Mouse (Mus musculus) forebrain, embryonic 13.5 days (tissue): ENCODE results near the gene Scamp1. TPM values are rescaled to one million over a fixed set of nuclear protein-coding genes. Genes with fewer than 3 reads are reported as not detected.
"Not testable (repeated sequence)": the region's sequence is repeated elsewhere in the genome, so short reads cannot be mapped to it uniquely, and the experiment has no call there.

Source experiments
- ATAC-seq: fragments of 200-750 bp; cut with Nextera tagmentation; 2 replicates; pipeline ENCODE4 v1.8.0; 2017
- H3K27ac ChIP-seq: fragments of 300-500 bp; sonication (generic); 2 replicates; pipeline ENCODE4 v1.5.1; 2015; ENCODE audit warnings: inconsistent platforms, mild to moderate bottlenecking, moderate library complexity
- H3K27me3 ChIP-seq: fragments of 300-500 bp; sonication (generic); 2 replicates; pipeline ENCODE4 v1.6.1; 2015; ENCODE audit warnings: mild to moderate bottlenecking, inconsistent platforms
- H3K36me3 ChIP-seq: fragments of 300-500 bp; sonication (generic); 2 replicates; pipeline ENCODE4 v1.6.1; 2015; ENCODE audit warnings: mild to moderate bottlenecking, inconsistent platforms; ENCODE audit not compliant: poor library complexity, severe bottlenecking
- H3K4me1 ChIP-seq: fragments of 300-500 bp; sonication (generic); 2 replicates; pipeline ENCODE4 v1.6.1; 2015; ENCODE audit warnings: inconsistent platforms
- H3K4me2 ChIP-seq: fragments of 300-500 bp; sonication (generic); 2 replicates; pipeline ENCODE4 v1.6.1; 2015; ENCODE audit warnings: inconsistent platforms, mild to moderate bottlenecking, moderate library complexity
- H3K4me3 ChIP-seq: fragments of 300-500 bp; sonication (generic); 2 replicates; pipeline ENCODE4 v1.5.1; 2015; ENCODE audit warnings: mild to moderate bottlenecking, inconsistent platforms
- H3K9ac ChIP-seq: fragments of 300-500 bp; sonication (generic); 2 replicates; pipeline ENCODE4 v1.6.1; 2015; ENCODE audit warnings: mild to moderate bottlenecking, inconsistent platforms
- H3K9me3 ChIP-seq: fragments of 300-500 bp; sonication (generic); replicated peaks from 2 replicates; pipeline ENCODE4 v1.6.1; 2016; ENCODE audit warnings: inconsistent platforms
- WGBS: fragments of 180-500 bp; shearing (Covaris S2); methylation state at CpG from one replicate; pipeline ENCODE4 v1.1.7; 2015; 5-methylcytosine and 5-hydroxymethylcytosine counted together
- polyA plus RNA-seq: library from polyadenylated mRNA; unstranded; fragments of >200 nt; fragmentation: Nextera tagmentation; extraction: Ambion mirVana; gene quantifications from 2 replicates; pipeline ENCODE4 v1.2.1, GENCODE M21; 2015

Gene Scamp1
- 65.2 and 75.6 TPM in 2 replicates for polyA plus RNA-seq

DNA sequence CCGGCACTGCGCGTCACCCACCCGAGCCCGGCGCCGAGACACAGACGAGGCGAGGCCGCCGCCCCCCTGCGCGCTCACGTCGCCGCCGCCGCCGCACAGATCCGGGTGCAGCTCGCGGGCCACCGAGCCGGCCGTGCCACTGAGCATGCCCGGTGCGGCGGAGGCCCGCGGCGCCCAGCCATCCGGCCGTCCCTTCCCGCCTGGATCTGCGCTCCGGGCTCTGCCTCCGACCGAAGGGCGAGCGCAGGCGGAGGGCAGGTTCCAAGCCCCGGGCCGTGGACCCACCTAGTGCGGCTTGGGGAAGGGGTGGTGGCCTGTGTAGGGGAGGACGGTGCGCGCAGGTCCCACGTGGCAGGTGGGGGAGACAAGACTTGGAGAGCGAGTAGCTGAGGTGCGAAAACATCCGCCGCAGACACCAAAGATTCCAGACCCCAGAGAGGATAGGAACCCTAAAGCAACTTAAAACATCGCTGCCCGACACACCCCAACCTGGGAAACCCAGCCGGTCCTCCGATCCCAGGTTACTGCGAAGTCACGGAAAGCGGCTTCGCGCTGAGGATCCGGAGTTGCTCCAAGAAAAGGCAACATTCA, at the start of gene Scamp1:
Gene Scamp1, minus strand, starts transcription at position 577 of the 591 bp plus-strand sequence.
- under 1% methylated on average over 56 of the region's 62 CpGs for WGBS
- Histone ChIP-seq H3K9ac (peak within 1 kb of the TSS; percentile 90), H3K4me1 (peaks cover 9% of the 10 kb centered on the region), H3K4me2 (peak within 1 kb of the TSS; percentile 83), H3K36me3 (no peaks in the 10 kb centered on the region), H3K27ac (peak within 1 kb of the TSS; percentile 82), H3K4me3 (peak within 1 kb of the TSS; percentile 93), H3K9me3 (no peaks in the 10 kb centered on the region), H3K27me3 (no peaks in the 10 kb centered on the region)
- ATAC-seq = peak; percentile 98

DNA sequence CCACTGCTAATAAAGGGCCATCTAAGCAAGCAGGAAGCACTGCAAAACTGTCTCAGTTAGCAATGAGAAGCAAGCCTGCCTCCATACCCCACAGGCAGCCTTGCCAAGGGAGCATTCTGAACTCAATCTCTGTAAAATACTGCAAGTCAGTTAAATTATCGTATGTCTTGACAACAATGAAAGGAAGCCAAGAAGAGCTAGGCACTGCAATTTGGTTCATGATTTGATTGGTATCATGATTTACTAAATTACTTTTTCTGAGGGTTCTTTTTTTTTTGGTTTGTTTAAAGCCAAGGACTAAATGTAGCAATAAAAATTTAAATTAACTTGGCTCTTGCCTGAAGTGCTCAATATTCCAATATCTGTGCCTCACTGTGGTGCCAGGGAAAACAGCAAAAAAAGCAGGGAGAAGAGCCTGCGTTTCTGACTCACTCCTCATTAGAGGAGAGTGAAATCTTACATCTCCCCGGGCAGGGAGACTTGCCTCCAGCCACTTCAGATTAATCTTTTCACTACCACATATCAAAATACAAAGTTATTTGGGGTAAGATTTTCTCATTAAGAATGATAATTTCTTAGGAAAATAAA, 44.8 kb upstream of the Scamp1 start:
- Histone ChIP-seq H3K9me3 (no peaks in the 10 kb centered on the region), H3K4me2 (no peak overlapping the region), H3K4me1 (peaks cover 4% of the 10 kb centered on the region; the same call in 1 of the 2 replicates), H3K36me3 (no peaks in the 10 kb centered on the region), H3K4me3 (no peak overlapping the region), H3K9ac (no peak overlapping the region), H3K27ac (no peak overlapping the region), H3K27me3 (no peaks in the 10 kb centered on the region)
- 65% methylated on average over 3 of the region's 3 CpGs for WGBS
- ATAC-seq = no peak; the same call in 1 of the 2 replicates

DNA sequence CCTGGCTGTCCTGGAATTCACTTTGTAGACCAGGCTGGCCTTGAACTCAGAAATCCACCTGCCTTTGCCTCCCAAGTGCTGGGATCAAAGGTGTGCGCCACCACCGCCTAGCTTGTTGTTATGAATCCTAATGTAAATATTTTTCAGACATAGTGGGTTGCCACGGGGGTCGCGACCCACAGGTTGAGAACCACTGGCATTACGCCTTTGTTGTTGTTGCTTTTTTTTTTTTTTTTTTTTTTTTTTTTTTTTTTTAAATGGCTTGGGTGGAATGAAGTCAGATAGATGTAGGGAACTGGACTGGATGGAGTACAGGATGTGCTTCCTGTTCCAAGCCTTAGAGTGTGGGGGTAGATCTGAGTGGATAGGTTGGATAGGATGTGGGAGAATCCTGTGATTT, 43.3 kb upstream of the Scamp1 start:
- ATAC-seq, H3K27me3 ChIP-seq, H3K4me1 ChIP-seq, H3K27ac ChIP-seq, H3K4me3 ChIP-seq, H3K4me2 ChIP-seq, H3K9me3 ChIP-seq, H3K9ac ChIP-seq, H3K36me3 ChIP-seq: not testable (repeated sequence)
- 95% methylated on average over 6 of the region's 6 CpGs for WGBS

DNA sequence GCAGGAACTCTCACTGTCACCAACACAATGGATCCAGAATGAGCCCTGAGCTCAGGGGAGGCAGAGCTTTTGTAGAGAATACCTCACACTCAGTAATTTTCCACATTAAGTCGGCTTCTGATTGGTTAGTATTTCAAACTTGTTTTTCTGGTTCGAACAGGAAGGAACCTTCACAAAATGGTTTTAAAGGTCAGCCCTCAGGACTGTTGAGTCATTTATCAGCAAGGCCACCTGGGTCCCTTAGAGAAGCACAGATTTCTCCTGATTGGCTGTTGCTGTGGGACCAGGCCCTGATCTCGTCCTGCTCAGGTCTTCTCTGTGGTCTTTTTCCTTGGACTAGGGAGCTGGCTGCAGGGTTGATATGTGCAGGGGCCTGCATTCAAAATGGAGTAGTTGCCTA, 42.4 kb upstream of the Scamp1 start:
- Histone ChIP-seq H3K9ac (no peak overlapping the region), H3K27me3 (no peaks in the 10 kb centered on the region), H3K36me3 (no peaks in the 10 kb centered on the region), H3K4me1 (peaks cover 4% of the 10 kb centered on the region; the same call in 1 of the 2 replicates), H3K9me3 (peaks cover 10% of the 10 kb centered on the region; the same call in 1 of the 2 replicates), H3K27ac (no peak overlapping the region), H3K4me2 (no peak overlapping the region), H3K4me3 (no peak overlapping the region)
- WGBS = 70% methylated on average over 3 of the region's 3 CpGs
- no peak for ATAC-seq

DNA sequence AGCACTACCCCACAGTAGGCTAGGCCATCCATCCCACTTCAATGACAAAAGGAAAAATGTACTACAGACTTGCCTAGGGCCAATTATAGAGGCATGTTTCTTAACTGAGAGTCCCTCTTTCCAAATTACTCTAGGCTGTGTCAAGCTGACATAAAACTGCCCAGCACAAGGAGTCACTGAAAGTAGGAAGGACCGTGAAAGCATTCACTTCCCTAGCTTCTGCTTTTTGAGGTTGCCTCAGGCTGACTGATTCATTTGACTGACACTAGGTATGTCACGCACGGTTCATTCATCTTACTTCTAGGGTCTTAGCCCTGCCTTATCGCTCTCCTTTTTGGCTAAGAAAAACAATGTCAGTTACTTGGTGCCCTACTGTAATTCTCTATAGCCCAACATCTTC, 36.8 kb upstream of the Scamp1 start:
- peaks cover 9% of the 10 kb centered on the region for H3K4me1 ChIP-seq
- peaks cover 3% of the 10 kb centered on the region; the same call in 1 of the 2 replicates for H3K27me3 ChIP-seq
- H3K27ac ChIP-seq = no peak overlapping the region
- H3K4me2 ChIP-seq = no peak overlapping the region
- H3K36me3 ChIP-seq = no peaks in the 10 kb centered on the region
- ATAC-seq = no peak
- no peak overlapping the region for H3K9ac ChIP-seq
- no peak overlapping the region for H3K4me3 ChIP-seq
- H3K9me3 ChIP-seq = peaks cover 10% of the 10 kb centered on the region; the same call in 1 of the 2 replicates
- WGBS = 98% methylated on average over 4 of the region's 4 CpGs

DNA sequence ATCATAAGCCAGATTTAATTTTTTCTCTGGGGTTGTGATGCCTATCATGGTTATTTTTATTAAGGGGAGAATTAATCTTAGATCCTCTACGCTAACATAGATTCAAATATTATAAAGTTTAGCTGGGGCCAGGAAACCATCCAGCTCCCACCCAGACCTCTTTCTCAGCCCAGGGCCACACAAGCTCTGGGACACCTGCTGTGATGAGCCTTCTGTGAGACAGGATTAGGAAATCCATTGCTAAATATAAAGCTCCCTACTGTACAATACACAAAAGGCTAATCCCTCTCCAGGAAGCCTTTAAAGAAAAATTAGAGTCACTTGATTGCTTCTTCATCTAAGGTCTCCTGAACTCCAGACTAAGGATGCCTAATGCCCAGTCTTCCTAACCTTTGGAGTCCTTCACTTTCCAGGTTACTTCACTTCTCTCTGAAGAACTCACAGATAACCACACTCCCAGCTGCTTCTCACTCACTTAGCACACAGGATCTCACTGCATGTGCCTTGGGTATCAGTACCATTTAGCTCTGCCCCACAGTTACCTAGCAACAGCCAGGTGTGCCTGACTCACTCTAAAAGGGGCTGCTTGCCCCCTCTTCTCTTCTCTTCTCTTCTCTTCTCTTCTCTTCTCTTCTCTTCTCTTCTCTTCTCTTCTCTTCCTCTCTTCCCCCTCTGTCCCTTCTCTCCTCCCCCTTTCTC, 35.6 kb upstream of the Scamp1 start:
- no peak overlapping the region for H3K4me2 ChIP-seq
- peaks cover 10% of the 10 kb centered on the region; the same call in 1 of the 2 replicates for H3K9me3 ChIP-seq
- H3K9ac ChIP-seq = no peak overlapping the region
- peaks cover 21% of the 10 kb centered on the region for H3K4me1 ChIP-seq
- H3K27ac ChIP-seq = no peak overlapping the region
- peaks cover 3% of the 10 kb centered on the region; the same call in 1 of the 2 replicates for H3K27me3 ChIP-seq
- H3K36me3 ChIP-seq = no peaks in the 10 kb centered on the region
- ATAC-seq = no peak
- 62% methylated on average over 1 of the region's 1 CpGs for WGBS
- H3K4me3 ChIP-seq = no peak overlapping the region

DNA sequence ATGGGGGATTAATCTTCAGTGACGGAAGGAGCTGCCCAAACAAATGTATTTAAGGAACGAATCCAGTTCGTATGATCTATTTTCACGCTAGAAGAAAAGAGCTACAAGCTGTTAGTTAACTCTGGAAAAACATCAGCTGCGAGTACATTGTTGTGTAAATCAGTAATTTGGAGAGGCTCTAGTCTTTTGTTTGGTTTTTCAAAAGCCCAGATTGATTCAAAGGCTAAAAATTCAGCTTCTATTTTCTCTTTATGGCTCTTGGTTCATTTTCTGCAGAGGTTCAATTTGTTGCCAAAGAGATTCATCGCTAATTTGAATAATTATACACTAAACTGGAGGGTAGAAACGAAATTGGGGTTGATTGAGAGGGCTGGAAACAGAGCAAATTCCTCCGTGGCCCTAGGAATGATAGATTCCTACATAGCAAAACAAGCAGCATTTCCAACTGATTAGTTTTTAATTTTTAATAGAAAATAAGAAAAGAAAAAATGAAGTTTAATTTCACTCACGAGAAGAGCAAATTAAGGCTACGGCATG, 31.4 kb upstream of the Scamp1 start:
- no peak overlapping the region for H3K4me2 ChIP-seq
- peak; percentile 70 for ATAC-seq
- 17% methylated on average over 10 of the region's 10 CpGs for WGBS
- H3K4me3 ChIP-seq = no peak overlapping the region
- H3K9me3 ChIP-seq = no peaks in the 10 kb centered on the region
- H3K4me1 ChIP-seq = peaks cover 24% of the 10 kb centered on the region
- H3K9ac ChIP-seq = no peak overlapping the region
- no peaks in the 10 kb centered on the region for H3K36me3 ChIP-seq
- H3K27me3 ChIP-seq = peaks cover 3% of the 10 kb centered on the region; the same call in 1 of the 2 replicates
- peak overlapping the region; percentile 16; the same call in 1 of the 2 replicates for H3K27ac ChIP-seq

DNA sequence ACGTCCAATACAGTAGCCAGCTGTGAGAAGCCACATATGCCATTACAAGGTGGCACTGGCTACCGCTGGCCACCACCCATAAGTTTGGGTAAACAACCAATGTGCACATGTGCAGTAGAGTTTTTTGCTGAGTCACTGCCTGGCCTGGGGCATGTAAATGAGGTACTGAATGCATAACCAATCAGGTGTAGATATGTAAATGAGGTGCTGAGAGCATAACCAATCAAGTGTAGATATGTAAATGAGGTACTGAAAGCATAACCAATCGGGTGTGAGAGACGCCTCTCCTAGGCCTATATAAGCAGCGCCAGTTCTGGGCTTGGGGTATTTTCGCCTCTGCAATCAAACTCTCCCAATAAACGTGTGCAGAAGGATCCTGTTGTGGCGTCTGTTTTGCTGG, 27.2 kb upstream of the Scamp1 start:
- not testable (repeated sequence) for H3K27ac ChIP-seq

DNA sequence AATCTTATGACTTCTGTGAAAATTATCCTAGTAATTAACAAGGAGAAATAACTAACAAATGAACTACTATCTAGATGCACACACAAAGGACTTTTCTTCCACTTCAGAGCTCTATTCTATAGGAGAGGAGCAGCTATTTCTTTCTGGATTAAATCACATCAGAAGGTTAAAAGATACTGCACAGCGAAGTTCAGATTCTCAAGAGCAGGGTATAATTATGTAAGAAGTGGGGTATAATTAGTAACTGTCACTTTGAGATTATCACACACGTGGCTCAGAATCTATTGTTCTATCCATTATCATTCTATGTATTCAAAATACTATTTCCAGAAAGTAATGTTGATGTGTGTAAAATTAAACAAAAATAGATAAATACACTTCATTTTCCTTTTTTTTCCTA, 22.6 kb upstream of the Scamp1 start:
- H3K4me3 ChIP-seq = no peak overlapping the region
- no peak overlapping the region for H3K9ac ChIP-seq
- H3K27me3 ChIP-seq = no peaks in the 10 kb centered on the region; the same call in 1 of the 2 replicates
- H3K36me3 ChIP-seq = no peaks in the 10 kb centered on the region
- H3K4me2 ChIP-seq = no peak overlapping the region
- peaks cover 12% of the 10 kb centered on the region for H3K4me1 ChIP-seq
- WGBS = 47% methylated on average over 2 of the region's 2 CpGs
- no peak overlapping the region for H3K27ac ChIP-seq
- ATAC-seq = peak; percentile 50; the same call in 1 of the 2 replicates
- no peaks in the 10 kb centered on the region for H3K9me3 ChIP-seq

More for the DNA sequence above, 27.2 kb upstream of the Scamp1 start:
- not testable (repeated sequence) for H3K4me3 ChIP-seq, H3K9ac ChIP-seq, H3K9me3 ChIP-seq, H3K27me3 ChIP-seq, H3K36me3 ChIP-seq, ATAC-seq, H3K4me2 ChIP-seq
- H3K4me1 ChIP-seq = peaks cover 18% of the 10 kb centered on the region
- WGBS = 93% methylated on average over 8 of the region's 8 CpGs

DNA sequence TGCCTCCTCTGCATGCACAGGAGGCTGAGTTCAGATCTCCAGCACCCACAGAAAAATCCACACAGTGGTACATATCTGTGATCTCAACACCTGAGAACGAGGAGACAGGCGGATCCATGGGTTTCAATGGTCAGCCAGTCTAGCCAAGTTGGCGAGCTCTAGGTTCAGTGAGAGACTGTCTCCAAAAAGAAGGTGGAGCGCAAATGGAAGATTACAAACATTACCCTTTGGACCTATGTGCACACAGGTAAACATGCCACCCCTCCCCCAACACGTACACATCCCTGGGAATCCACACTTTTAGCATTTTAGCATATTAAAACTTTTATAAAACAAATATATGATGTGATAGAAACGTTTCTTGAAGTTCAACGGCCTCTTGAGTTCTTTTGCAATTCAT, 21.9 kb upstream of the Scamp1 start:
- ATAC-seq = no peak
- H3K4me2 ChIP-seq = peak overlapping the region; percentile 50; the same call in 1 of the 2 replicates
- peaks cover 12% of the 10 kb centered on the region for H3K4me1 ChIP-seq
- H3K9ac ChIP-seq = no peak overlapping the region
- no peaks in the 10 kb centered on the region; the same call in 1 of the 2 replicates for H3K27me3 ChIP-seq
- WGBS = 90% methylated on average over 7 of the region's 7 CpGs
- H3K9me3 ChIP-seq = no peaks in the 10 kb centered on the region
- no peak overlapping the region for H3K27ac ChIP-seq
- H3K4me3 ChIP-seq = no peak overlapping the region
- no peaks in the 10 kb centered on the region for H3K36me3 ChIP-seq

DNA sequence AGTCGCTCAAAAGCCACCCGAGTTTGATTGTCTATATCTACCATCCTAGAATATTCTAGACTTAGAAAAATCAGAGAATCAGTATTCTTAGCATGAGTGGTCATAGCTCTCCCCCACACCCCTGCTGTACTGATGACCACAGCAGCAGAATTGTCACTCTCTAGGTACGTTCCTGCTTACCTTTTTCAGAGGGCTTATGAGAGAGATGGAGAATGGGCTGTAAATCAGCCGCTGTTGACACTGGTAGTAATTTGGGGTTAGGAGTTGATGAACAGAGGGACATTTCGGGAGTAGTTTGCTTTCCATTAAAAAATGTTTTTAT, 21.3 kb upstream of the Scamp1 start:
- Histone ChIP-seq H3K27ac (peak overlapping the region; percentile 72), H3K4me2 (peak overlapping the region; percentile 50), H3K36me3 (no peaks in the 10 kb centered on the region), H3K27me3 (no peaks in the 10 kb centered on the region; the same call in 1 of the 2 replicates), H3K9ac (0 out of 2 replicates have a peak overlapping the region, but pooled peaks have one; percentile 37), H3K4me3 (peak overlapping the region; percentile 10; the same call in 1 of the 2 replicates), H3K4me1 (peaks cover 12% of the 10 kb centered on the region), H3K9me3 (no peaks in the 10 kb centered on the region)
- ATAC-seq = no peak
- 24% methylated on average over 5 of the region's 5 CpGs for WGBS
